Mouse (Mus musculus) olfactory bulb, adult 2 months (tissue): ENCODE results near the gene Rps6ka5. TPM values are rescaled to one million over a fixed set of nuclear protein-coding genes. Genes with fewer than 3 reads are reported as not detected.

ENCODE experiments used
- H3K27ac ChIP-seq: fragments of 200-500 bp; 2 replicates; pipeline ENCODE4 v1.5.1; 2012; ENCODE audit warnings: low read depth, low read length; ENCODE audit not compliant: insufficient read depth
- H3K4me1 ChIP-seq: fragments of 200-500 bp; 2 replicates; pipeline ENCODE4 v1.6.1; 2012; ENCODE audit warnings: low read length; ENCODE audit not compliant: control insufficient read depth, insufficient read depth
- H3K4me3 ChIP-seq: fragments of 200-500 bp; 2 replicates; pipeline ENCODE4 v1.5.1; 2012; ENCODE audit warnings: mild to moderate bottlenecking, low read depth, low read length, moderate library complexity; ENCODE audit not compliant: insufficient read depth
- CTCF ChIP-seq: fragments of 200-500 bp; IDR thresholded peaks from 2 replicates; pipeline ENCODE4 v1.5.1; 2012; ENCODE audit warnings: low read depth, mild to moderate bottlenecking, low read length, moderate library complexity; ENCODE audit not compliant: insufficient read depth
- POLR2A ChIP-seq: fragments of 200-500 bp; IDR thresholded peaks from 2 replicates; pipeline ENCODE4 v1.6.1; 2012; ENCODE audit warnings: mild to moderate bottlenecking, low read depth, low read length, moderate library complexity; ENCODE audit not compliant: insufficient read depth
- WGBS: fragments of 180-500 bp; shearing (Covaris S2); methylation state at CpG from one replicate; pipeline ENCODE4 v1.1.7; 2018; 5-methylcytosine and 5-hydroxymethylcytosine counted together
- polyA plus RNA-seq: library from polyadenylated mRNA; stranded (reverse); fragments of >200 nt; gene quantifications from 2 replicates; pipeline ENCODE4 v1.2.4, GENCODE M21; 2012; ENCODE audit warnings: low replicate concordance; ENCODE audit not compliant: missing spikeins, insufficient read depth, insufficient read length

Rps6ka5 gene
- polyA plus RNA-seq, 1 experiment, result not detected

DNA sequence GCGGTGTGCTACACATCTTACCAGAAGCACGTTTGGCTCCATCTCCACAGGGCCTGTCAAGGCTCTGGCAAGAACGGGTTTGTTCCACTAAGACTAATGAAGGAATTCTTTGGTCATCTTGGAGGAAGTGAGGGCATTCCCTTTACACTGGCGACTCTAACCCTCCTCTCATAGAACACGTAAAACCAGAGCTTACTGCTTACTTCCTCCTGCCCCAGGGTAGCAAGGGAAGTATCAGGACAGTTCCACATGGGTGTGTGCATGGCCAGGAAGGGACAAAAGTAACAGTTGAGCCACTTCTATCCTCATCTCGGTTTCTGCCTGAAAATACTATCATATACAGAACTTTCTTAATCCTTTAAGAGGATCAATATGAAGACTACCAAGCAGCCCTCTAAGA is 158.7 kb downstream of the Rps6ka5 start:
- TF ChIP-seq POLR2A (no peak), CTCF (no peak)
- Histone ChIP-seq H3K4me1 (peaks cover 3% of the 10 kb centered on the region; the same call in 1 of the 2 replicates), H3K4me3 (no peak overlapping the region), H3K27ac (no peak overlapping the region)
- 78% methylated on average over 6 of the region's 6 CpGs for WGBS

DNA sequence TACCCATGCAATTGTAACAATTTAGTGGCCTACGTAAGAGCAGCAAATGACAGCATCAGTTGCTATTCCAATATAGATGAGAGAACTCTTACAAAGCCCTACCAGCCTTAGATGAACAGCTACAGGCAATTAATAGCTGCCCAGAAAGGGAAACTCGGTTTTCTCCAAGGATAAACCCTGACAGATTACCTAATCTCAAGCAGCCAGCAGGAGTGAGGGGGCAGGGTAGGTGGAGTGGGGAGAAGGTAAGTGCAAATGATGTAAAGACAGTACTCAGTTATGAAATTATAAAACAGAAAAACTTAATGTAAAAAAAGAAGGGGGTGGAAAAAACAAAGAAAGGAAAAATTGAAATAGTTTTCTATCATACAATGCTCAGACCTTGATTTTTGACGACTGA is 159.2 kb downstream of the Rps6ka5 start:
- TF ChIP-seq POLR2A (no peak), CTCF (no peak)
- no peak overlapping the region for H3K27ac ChIP-seq
- H3K4me1 ChIP-seq, result peaks cover 3% of the 10 kb centered on the region; the same call in 1 of the 2 replicates
- H3K4me3 ChIP-seq, result no peak overlapping the region
- WGBS, result 82% methylated on average over 3 of the region's 3 CpGs

DNA sequence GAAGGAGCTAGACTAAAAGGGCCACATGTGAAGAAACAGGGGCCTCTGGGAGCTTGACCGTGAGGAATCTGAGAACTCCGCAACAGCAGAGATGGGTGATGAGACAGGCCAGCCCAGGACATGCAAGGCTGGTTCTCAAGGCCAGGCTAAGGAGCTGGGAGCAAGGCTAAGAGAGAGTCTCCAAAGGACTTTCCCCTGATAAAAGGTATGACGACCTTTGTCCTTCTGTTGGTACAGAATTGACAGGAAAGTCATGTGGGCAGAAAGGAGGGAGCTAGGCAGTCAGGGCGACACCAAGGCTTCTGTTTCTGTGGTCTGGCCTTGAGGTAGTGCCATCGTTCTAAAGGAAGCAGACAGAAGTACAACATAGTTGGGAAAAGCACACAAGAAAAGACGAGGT is 173.1 kb downstream of the Rps6ka5 start:
- H3K27ac ChIP-seq, result no peak overlapping the region
- WGBS, result 95% methylated on average over 6 of the region's 6 CpGs
- no peak for TF ChIP-seq CTCF
- TF ChIP-seq POLR2A, result no peak
- H3K4me1 ChIP-seq, result no peaks in the 10 kb centered on the region
- no peak overlapping the region for H3K4me3 ChIP-seq

DNA sequence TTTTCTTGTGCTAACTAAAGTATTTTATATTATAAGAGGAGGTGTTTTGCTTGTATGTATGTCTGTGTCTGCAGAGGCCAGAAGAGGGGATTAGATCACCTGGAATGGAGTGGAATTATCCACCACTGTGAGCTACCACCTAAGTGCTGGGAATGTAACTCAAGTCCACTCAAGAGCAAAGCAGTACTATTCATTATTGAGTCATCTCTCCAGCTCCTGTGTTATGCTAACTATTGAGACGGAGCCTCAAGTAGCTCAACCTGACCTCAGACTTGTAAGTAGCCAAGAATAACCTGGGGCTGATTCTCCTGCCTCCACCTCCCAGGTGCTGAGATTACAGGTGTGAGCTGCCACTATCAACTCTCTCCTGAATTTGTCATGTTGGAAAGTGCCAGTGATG is 174.8 kb downstream of the Rps6ka5 start:
- 82% methylated on average over 1 of the region's 1 CpGs for WGBS
- TF ChIP-seq CTCF, result no peak
- no peak for TF ChIP-seq POLR2A
- no peaks in the 10 kb centered on the region for H3K4me1 ChIP-seq
- no peak overlapping the region for H3K27ac ChIP-seq
- no peak overlapping the region for H3K4me3 ChIP-seq

DNA sequence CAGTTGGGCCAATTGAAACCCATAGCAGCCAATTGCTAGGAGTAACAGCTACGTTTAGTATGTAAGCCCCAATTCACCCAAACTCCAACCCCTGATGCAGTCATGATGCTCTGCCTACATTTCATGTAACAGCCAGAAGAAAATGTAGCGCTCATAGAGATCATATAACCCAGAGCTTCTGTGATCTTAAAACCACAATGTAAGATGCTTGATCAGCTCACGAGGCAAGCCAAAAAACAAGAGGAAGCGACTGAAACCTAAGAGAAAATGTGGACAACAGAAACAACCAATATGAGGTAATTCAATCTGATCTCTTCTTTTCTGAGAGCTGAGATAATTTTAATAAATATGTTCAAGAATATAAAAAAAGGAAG is 182.6 kb downstream of the Rps6ka5 start:
- 95% methylated on average over 4 of the region's 4 CpGs for whole genome bisulfite sequencing
- H3K4me1 ChIP-seq, result no peaks in the 10 kb centered on the region
- no peak overlapping the region for H3K27ac ChIP-seq
- H3K4me3 ChIP-seq, result no peak overlapping the region
- TF ChIP-seq CTCF (no peak), POLR2A (no peak)

DNA sequence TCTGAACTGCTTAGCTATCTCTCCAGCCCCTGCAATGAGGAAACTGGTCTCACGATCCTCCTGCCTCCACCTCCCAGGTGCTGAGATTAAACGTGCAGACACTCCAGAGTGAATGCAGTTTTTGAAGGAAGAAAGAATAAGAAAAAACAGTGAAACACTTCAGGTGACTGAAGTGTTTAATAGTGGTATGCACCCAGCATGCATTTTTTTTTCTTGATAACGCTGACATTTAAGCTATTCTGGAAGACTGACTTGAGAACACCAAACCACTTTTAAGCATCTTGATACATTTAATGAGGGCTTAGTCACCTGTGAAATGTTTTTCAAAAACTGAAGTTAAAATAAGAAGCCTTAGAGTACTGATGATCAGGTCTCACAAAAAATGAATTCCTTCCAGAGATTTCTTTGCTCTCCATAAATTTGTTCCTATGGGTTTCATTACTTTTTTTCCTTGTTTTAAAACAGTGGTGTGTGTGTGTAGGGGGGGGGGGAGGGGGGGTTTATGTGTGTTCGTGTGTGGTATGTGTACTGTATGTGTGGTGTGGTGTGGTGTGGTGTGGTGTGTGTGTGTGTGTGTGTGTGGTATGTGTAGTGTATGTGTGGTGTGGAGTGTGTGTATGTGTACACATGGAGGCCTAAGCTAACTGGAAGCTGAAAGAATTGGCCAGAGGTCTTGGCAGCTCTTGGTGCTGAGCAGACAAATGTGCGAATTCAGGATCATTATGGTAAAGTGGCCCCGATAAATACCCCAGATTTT is 183.2 kb downstream of the Rps6ka5 start:
- no peak overlapping the region for H3K4me3 ChIP-seq
- no peaks in the 10 kb centered on the region for H3K4me1 ChIP-seq
- 74% methylated on average over 6 of the region's 6 CpGs for WGBS
- no peak overlapping the region for H3K27ac ChIP-seq
- TF ChIP-seq CTCF, result no peak
- no peak for TF ChIP-seq POLR2A

DNA sequence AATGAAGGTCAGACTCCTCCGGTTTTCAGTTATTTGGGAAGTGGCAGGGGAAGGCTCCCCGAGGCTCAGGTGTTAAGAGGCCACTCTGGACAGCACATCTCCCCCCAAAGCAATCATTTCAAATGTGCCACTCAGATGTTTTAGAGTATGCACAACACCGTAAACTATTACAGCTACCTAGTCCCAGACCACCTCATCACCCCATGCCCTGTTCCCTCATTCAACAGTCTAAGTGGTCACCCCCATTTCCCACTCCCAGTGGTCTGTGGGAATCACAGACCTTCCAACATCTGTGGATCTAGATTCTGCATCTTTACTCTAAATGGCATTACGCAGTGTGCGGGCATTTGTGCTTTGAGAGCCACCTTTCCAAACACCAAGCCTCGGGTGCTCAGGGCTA is 184.3 kb downstream of the Rps6ka5 start:
- Histone ChIP-seq H3K4me3 (no peak overlapping the region), H3K27ac (no peak overlapping the region), H3K4me1 (no peaks in the 10 kb centered on the region; the same call in 1 of the 2 replicates)
- WGBS, result 95% methylated on average over 6 of the region's 6 CpGs
- no peak for TF ChIP-seq POLR2A
- TF ChIP-seq CTCF, result no peak

DNA sequence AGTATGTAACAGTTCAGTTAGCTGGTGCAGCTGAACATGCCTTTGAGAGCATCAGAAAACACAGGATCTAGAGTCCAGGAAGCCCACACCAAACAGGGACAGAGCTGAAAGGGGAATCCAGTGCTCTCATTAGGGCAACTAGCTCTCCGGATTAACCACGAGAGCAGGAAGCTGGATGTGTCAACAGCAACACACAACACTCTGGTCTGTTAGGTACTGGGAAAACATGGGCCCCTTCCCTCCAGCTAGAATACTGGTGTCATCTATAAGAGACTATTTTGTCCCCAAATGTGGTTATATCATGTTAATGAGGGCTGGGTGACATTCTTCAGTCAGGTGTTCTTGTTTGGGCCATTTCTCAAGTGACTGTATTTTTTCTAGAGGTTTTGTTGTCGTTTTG is 184.7 kb downstream of the Rps6ka5 start:
- H3K27ac ChIP-seq, result no peak overlapping the region
- no peak for TF ChIP-seq CTCF
- TF ChIP-seq POLR2A, result no peak
- WGBS, result 57% methylated on average over 3 of the region's 3 CpGs
- H3K4me1 ChIP-seq, result no peaks in the 10 kb centered on the region; the same call in 1 of the 2 replicates
- no peak overlapping the region for H3K4me3 ChIP-seq

DNA sequence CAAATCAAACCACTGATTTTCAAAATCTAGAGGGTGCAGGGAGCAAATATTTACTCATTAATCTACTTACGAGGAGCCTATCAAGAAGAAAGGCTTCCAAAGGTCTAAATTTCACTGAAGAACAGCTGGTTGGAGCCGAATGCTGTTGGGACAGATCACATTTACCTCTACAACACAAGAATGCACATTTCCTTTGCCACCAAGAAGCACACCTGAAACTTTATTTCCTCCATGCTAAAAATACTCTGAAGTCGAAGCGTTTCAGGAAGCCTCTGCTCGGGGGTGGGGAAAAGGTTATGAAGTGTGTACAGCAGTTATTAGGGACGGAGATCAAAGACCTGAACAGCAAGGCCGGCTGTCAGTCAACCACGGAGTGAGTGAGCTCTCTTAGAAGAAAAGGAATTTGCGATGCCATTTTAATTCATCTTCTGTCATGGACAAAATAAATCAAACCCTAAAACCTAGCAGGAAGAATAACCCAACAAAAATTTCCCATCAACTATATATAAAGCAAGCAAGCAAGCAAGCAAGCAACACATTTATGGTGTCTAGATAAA is 187.5 kb downstream of the Rps6ka5 start:
- Histone ChIP-seq H3K27ac (no peak overlapping the region), H3K4me1 (peaks cover 4% of the 10 kb centered on the region), H3K4me3 (no peak overlapping the region)
- 74% methylated on average over 9 of the region's 9 CpGs for WGBS
- no peak for TF ChIP-seq POLR2A
- TF ChIP-seq CTCF, result no peak
